Mouse (Mus musculus) CD4-positive naive resting alpha-beta T cell, adult 76 days (primary cell): ENCODE data around the gene Nol7. TPM values are rescaled to one million over a fixed set of nuclear protein-coding genes. Genes with fewer than 3 reads are reported as not detected.

ENCODE experiments used
- total RNA-seq: library from RNA; stranded (reverse); gene quantifications from one replicate; pipeline ENCODE4 v1.2.4, GENCODE M21; 2023

Gene Nol7
- 161 TPM for total RNA-seq

DNA sequence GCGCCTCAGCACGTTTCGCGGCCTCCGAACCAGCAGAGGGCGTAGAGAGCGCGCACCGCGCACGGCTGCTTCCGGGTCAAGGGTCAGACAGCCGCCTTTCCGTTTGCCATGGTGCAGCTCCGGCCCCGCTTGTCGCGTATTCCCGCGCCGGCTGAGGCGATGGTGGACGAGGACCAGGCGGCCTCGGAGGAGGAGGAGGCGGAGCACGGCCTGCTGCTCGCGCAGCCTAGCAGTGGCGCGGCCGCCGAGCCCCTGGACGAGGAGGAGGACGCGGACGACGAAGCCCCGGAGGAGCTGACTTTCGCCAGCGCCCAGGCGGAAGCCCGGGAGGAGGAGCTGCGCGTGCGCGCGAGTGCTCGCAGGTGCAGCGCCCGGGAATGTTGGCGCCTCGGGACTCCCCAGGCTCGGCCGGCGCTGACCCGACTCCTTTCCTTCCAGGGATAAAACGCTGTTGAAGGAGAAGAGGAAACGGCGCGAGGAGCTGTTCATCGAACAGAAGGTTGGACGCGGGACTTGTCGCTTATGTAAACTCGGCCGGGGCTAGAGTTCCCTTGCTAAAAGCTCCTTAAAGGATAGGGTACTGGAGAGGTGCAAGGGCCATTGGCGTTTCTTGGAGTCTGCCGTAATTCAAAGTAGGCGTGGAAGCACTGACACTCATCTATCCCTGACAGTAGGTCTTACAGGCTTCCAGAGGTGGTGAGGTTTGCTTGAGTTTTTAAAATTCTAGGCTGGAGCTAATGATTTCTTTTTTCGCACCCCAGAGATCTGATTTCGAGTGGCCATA, at the start of gene Nol7:
Gene Nol7, plus strand, starts transcription at position 94 of the 784 bp plus-strand sequence.

DNA sequence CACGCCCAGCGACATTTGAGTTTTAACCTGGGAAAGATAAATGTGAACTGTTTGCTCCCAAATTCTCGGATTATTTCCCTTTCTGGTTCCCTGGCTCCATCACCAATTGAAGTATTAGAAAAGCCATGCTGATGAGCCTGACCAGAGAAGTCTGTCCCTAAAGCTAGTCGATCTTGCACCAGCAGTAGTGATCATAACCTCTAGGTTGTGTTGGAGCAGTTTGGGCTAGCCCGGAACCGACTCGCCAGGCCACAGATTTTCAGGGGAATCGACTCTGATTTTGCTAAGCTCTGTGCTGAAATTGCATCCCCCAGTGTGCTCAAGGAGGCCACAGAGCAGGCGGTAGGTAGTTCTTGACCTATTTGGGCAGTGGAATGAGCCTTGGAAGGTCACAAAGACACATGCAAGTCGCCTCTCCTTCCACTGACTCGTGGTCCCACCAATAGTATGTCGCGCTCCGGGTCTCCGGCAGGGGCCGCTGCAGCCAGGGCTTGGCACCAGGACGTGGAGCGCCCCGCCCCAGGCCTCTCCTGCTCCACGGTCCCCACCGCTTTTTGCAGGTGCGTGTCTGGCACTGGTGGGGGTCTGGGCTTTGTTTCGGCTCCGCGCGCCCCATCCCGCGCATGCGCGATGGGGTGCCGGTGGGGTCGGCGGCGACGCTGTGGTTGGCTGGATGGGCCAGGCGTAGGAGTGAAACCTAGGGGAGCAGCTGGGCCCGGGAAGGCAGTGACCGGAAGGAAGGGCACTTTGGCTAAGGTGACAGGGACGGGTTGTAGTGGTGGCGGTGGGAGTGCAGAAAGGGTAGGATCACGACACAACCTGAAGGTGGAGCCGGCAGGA, 33.0 kb upstream of the Nol7 start, which contains the start of gene Sirt5:
Gene Sirt5, plus strand, starts transcription at position 512 of the 840 bp plus-strand sequence.

Other genes starting within 250 kb of the Nol7 start
- 3.2 TPM for gene Tbc1d7, start 226.9 kb upstream of the Nol7 start, total RNA-seq
- 12.9 TPM for gene Gfod1, start 94.2 kb upstream of the Nol7 start, total RNA-seq
- gene Sirt5, start 32.9 kb upstream of the Nol7 start, total RNA-seq: 8.5 TPM
- 138 TPM for gene Ranbp9, start 82.9 kb downstream of the Nol7 start, total RNA-seq
- gene Mcur1, start 161.8 kb downstream of the Nol7 start, total RNA-seq: 24.8 TPM
- gene Rnf182, start 217.3 kb downstream of the Nol7 start, total RNA-seq: not detected